Mouse (Mus musculus): ENCODE measurements around the gene Fam222b.
A peak's percentile ranks its signal among the peaks of the same experiment; 100 is the strongest.
"Not testable (repeated sequence)": the region's sequence is repeated elsewhere in the genome, so short reads cannot be mapped to it uniquely, and the experiment has no call there.

Fam222b gene

DNA sequence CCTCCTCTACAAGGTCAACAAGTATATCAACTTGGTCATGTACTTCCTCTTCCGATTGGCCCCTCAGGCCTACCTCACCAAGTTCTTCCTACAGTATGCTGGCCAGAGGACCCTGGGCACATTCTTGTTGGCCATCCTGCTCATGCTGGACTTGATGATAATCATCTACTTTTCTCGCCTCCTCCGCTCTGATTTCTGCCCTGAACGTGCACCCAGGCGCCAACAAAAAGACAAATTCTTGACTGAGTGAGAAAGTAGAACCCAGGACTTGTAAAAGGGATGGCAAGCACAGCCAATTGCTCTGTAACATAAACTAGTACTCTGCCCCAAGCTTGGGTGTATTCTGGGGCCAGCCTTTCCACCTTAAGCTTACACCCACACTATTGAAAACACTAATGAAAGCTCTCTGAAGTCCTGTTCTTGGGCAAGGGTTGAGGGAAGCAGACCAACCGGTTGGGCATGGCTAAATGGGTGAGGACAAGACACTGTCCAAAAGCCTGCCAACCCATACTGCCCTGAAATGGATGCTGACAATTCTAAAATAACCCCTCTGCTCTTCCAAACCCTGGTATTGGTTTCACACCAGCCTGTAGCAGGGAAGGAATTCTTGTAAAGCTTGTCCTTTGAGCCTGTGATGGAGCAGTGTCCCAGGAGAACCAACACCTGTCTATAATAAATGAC is 85.8 kb downstream of the Fam222b start:
- DNase-seq (ENCODE audit: low read depth), result no peak

DNA sequence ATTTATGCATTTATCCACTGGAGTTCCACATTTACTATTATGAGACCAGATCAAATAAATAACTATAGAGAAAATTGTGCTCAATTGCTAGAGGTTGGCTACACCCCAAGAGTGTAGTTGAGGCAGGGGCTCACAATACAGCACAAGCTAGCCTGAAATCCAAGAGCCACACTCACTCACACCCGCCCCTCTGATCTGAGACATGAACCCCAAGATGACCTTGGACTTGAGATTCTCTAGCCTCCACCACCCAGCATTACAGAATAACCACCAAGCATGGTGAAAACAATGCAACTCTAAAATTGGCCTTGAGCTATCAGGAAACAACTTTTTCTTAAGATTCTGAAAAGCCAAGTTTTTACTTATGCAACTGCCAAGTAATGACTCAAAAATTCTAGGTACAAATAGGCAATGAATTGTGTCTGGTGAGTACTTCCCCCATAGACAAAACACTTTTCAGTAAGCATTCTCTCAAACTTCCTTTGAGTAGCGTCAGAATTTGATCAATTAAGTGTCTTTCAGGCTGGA is 87.4 kb downstream of the Fam222b start:
- no peak for DNase-seq (ENCODE audit: low read depth)

DNA sequence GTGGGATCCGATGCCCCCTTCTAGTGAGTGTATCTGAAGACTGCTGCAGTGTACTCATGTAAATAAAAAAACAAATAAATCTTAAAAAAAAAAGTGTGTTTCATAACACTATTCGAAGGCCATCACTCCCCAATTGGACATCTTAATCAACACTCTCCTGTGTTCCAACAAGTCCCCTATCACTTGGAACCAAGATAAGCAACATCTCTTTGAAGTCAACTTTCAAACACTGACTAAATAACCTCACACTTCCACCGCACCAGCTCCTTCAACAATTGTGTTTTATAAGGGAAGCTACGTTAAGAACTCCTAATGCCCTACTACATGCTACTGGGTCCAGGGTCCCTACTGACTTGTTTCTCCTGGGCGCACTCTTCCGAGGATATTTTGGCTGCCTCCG is 88.0 kb downstream of the Fam222b start:
- DNase-seq (ENCODE audit: low read depth), result no peak

DNA sequence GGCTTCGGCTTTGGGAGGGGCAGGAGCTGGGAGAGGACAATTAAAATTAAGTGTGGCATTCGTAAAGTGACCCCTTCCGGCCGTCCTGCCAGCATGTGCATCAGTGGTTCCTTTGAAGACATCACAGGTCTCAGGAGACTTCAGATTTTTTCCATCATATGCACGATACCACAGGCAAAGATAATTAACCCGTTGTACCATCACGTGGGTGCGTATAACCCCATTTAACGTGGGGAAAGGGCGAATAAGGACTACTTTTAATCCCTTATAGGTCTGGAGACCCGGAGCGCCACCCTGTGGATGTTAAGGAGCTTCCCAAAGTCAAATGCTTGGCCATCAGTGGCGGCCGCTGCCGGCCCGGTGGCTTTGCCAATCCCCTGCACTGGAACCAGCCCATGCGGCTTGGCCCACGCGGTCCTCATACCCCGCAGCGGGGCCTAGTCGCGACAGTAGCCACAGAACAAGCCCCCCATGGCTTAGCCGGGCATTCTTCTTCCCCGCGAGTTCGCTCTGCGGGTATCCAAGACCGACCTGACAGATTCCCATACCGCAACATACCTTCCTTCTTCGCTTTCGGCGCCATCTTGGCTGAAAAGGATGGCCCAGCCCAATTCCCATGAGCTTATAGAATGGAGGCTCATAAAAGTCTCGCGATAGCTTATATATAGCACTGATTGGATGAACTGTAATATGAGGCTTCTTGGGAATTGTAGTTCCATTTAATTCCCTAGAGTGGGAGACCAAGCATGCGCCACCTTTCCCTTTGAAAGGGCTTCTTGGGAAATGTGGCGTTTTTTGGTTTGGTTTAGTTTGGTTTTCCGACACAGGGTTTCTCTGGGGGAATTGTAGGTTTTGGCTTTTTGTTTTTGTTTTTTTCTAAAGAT is 88.7 kb downstream of the Fam222b start, which contains the start of gene Rpl23a:
TSS of gene Rpl23a (minus strand) at position 624 of the 884 bp plus-strand sequence.
- peak; percentile 89 for DNase-seq (ENCODE audit: low read depth)

DNA sequence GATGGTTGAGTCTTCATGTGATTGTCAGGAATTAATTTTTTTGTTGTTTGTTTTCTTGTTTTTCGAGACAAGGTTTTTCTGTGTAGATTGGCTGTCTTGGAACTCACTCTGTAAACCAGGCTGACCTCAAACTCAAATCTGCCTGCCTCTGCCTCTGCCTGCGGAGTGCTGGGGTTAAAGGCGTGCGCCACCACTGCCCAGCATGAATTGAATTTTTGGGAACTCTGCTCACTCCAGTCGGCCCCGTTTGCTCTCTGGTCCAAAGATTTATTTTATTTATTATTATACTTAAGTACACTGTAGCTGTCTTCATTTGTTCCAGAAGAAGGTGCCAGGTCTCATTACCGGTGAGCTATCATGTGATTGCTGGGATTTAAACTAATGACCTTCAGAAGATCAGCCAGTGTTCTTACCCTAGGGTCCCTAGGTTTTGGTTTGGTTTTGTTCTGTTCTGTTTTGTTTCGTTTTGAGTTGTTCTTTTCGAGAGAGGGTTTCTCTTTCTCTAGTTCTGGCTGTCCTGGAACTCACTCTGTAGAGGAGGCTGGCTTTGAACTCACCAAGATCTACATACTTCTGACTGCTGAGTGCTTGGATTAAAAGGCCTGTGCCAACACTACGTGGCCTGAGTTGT is 89.5 kb downstream of the Fam222b start:
- no peak for DNase-seq (ENCODE audit: low read depth)

DNA sequence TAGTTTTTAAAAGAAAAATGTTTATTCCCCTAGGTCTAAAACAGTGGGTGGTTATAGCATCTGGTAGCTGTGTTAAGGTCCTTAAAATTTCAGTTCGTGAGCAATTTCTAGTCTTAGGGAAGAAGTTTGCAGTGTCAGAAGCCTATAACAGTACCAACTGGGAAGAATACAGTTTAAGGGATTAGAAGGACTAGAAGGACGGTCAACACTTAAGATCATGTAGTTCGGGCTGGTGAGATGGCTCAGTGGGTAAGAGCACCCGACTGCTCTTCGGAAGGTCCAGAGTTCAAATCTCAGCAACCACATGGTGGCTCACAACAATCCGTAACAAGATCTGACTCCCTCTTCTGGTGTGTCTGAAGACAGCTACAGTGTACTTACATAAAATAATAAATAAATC is 90.2 kb downstream of the Fam222b start:
- not testable (repeated sequence) for DNase-seq (ENCODE audit: low read depth)

DNA sequence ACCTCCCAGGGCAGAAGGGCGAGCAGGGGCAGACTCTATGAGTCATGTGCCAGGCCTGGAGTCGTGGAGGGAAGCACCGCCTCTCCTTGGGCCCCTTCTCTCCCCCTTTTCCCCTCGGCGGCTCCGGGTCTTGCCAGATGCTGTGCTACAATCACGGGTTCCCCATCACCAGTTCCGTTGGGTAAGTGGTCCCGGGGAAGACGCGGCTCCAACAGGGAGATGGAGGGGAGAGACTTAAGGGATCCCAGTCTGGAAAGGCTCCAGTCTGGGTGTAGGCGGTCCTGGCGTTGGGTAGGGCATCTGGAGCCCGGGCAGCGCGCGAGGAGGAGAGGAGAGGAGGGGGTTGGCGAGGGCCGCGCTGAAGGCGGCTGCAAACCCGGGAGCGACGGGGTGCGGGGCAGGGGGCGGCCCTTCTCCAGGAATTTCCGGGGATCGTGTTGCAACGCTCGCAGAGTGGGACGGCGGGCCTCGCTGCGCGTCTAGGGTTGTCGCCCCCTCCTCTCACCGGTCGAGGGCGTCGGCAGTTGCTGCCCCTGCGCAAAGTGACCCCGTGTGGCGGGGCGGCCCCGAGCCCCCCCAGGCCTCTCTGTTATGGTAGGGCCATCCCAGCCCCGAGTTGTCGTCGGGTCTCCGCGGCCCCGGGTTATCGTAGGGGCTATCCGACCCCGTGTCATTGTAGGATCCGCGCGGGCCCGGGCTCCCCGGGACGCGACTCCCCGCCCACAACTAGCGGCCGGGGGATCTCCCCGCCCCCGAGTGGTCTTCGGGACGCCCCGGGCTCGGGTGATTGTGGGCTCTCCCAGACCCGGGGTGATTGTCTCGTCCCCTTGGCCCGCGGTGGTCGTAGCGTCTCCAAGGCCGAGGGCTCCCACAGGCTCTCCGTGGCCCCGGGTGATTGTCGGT is 94.1 kb downstream of the Fam222b start, which contains the start of gene Rab34:
TSS of gene Rab34 (plus strand) at position 100 of the 903 bp plus-strand sequence.
- no peak for DNase-seq (ENCODE audit: low read depth)

DNA sequence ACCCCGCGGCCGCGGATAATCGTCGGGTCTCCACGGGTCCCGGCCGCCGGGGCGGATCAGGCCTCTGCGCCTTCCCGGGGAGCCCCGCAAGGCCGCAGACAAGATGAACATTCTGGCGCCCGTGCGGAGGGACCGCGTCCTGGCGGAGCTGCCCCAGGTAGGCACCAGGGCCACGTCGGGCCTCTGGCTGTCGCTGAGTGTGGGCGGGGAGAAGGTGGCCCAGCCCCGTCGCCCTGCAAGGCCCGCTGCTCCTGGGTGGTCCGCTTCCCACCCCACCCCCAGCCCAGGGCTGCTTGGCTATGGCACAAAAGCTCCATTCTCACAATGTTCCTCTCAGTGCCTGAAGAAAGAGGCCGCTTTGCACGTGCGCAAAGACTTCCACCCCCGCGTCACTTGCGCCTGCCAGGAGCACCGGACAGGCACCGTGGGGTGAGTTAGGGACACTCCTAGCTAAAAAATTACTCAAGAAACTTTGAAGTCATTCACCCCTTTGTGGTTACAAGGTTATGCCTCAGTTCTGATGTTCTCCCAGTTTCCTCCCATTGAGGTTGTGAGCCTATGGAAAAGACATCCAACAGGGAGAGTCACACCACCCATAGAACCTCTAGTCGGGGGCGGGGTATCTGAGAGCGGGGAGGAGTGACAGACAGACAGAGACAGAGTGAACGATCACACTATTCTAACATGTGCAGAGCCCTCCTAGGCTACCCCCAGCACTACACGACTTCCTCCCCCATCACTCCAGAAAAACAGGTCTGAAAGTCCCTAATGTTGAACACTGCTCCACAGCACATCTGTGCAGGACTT is 95.0 kb downstream of the Fam222b start:
- peak; percentile 50 for DNase-seq (ENCODE audit: low read depth)

DNA sequence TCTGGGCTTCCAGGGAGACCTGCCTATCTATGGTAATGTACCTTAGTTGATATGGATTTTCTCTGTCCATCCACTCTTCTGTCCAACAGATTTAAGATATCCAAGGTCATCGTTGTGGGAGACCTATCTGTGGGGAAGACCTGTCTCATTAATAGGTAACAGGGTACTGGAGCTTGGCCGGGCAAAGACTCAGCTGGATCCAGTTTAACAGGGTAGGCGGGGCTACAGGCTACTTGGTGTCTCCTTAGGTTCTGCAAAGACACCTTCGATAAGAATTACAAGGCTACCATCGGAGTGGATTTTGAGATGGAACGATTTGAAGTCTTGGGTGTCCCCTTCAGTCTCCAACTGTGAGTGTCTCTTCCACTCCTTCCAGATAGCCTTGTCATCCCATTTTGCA is 95.6 kb downstream of the Fam222b start:
- DNase-seq (ENCODE audit: low read depth), result no peak

DNA sequence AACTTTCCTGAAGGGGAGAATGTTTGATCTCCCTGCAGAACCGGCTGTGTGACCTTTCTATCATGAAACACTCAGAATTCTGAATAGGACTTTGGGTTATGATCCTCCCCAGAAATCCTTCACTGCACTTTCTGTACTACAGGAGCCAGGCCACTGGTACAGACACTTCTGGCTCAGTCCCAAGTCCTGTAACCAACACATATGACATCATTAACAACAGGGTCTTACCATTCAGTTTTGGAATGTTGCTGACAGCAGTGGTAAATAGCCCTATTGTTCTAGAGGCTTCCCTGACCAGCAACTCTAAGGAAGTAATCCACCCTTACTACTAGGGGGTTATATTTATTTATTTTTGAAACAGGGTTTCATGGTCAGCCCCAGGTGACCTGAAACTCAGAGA is 98.7 kb downstream of the Fam222b start, which contains the start of gene Proca1:
TSS of gene Proca1 (plus strand) at position 280 of the 400 bp plus-strand sequence.
- DNase-seq (ENCODE audit: low read depth), result no peak

DNA sequence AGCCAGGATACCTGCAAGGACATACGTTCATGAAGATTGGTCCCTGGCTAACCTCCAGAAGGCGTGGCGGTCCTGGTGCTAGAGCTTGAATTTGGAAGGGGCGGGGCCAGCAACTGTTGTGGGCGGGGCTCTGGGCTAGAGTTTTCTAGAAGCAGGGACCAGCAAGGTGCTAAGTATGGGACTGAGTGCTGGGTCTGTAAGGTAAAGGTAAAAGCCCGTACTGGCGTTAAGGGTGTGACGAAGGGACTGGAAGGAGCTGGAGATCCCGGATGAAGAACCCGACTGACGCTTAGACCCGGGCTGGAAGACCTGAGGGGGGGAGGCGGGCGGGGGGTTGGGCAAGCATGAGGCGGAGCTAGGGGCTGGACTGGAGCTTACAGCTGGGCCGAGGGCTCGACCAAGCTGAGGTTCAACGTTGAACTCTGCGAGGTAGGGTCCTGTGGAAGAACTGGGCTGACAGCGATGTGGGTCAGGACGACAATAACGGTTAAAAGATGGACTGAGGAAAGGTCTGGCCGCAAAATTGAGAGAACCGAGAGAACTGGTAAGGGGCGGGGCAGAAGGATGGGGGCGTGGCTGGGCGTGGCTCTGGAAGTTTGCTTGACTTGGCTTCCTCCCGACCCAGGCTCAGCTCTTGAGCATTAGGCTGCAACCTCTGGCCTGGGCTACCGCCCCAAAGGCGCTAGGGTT is 100.1 kb downstream of the Fam222b start:
- peak; percentile 72 for DNase-seq (ENCODE audit: low read depth)

DNA sequence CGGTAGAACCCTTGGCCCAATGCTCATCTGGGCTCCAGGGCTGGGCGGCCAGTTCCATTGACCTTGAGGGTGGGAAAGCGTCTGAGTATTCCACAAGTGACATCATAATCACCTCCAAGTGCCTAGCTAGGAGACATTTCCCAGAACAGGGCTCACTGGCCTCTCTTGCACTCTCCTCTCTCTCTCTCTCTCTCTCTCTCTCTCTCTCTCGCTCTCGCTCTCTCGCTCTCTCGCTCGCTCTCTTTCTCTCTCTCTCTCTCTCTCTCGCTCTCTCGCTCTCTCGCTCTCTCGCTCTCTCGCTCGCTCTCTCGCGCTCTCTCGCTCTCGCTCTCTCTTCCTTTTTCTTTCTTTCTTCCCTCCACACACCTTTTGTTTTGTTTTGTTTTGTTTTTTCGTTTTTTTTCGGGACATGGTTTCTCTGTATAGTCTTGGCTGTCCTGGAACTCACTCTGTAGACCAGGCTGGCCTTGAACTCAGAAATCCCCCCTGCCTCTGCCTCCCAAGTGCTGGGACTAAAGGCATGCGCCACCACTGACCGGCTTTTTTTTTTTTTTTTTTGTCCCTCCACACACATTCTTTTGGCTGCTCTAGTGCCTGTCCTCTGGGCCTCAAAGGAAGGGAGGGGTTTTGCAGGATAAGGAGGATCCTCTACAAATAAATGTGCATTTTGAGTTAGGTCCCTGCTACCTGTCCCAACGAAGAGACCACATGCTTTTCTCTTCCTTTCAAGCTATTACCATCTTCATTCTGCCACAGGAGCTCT is 100.8 kb downstream of the Fam222b start:
- DNase-seq (ENCODE audit: low read depth), result no peak

DNA sequence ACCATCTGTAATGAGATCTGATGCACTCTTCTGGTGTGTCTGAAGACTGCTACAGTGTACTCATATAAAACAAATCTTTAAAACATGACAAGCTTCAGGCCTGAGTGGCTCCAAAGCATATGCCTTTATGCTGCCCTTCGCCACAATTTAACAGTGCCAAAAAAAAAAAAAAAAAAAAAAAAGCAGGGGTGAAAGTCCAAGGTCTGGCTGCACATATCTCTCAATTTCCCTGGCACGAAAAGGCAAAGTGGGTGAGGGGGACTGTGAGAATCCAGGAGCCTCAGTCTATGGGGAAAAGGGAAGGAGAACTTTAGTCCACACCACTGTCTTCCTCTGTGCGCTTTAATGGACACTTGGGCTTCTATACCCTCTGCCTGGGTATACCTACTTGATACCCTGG is 107.9 kb downstream of the Fam222b start:
- no peak for DNase-seq (ENCODE audit: low read depth)

DNA sequence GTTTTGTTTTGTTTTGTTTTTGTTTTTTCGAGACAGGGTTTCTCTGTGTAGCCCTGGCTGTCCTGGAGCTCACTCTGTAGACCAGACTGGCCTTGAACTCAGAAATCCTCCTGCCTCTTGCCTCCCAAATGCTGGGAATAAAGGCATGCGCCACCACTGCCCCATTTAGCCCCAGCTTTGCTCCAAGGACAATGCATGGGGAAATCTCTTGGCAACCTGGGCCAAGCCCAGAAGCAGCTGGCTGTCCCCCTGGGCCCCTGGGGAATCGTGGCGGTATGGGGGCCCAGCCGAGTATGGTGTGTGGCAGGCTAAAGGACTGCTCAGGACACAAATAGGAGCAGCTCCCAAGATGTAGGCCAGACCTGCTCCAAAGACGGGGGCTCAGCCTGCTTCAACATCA is 109.8 kb downstream of the Fam222b start:
- no peak for DNase-seq (ENCODE audit: low read depth)

DNA sequence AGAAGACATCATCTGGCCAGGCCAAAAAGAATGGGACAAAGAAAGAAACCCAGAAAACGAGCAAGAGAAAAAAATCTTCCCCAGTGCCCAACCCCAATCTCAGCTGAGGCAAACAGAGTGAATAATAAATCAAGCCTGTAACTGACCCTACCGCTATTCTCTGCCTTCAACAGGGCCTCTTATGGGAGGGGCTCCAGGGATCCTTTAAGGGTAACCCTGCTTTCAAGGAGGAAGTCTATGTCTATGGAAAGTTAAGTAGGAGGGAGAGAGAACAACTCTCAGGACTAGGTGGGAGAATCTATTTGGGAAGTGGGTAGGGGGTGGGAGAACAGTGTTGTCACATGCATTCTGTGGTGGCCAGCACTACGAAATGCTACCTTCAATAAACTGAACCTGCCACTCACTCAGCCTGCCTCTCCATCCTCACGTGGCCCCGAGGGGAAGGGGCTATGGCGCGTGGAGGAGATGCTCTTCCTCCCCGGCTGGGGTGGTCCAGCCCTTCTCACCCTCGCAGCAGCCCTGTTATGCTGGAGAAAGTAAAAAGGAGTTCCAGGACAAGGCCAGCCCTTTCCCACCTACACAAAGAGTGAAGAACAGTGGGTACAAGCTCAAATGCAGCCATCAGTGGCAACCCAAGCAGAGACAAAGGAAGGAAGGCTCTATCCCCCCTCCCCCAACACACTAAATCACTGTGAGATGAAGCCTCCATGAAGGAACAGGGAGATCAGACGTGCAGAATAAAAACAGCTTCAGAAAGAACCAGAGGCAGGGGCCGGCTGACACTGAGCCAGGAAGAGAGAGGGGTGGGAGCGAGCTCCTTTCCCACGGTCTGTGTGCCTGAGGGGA is 111.1 kb downstream of the Fam222b start:
- DNase-seq (ENCODE audit: low read depth), result no peak

Measured in naive thymus-derived CD4-positive, alpha-beta T cell, adult 2 months (primary cell).